8 mouse cellular contexts compared by ENCODE assay signal in the genomic region with DNA sequence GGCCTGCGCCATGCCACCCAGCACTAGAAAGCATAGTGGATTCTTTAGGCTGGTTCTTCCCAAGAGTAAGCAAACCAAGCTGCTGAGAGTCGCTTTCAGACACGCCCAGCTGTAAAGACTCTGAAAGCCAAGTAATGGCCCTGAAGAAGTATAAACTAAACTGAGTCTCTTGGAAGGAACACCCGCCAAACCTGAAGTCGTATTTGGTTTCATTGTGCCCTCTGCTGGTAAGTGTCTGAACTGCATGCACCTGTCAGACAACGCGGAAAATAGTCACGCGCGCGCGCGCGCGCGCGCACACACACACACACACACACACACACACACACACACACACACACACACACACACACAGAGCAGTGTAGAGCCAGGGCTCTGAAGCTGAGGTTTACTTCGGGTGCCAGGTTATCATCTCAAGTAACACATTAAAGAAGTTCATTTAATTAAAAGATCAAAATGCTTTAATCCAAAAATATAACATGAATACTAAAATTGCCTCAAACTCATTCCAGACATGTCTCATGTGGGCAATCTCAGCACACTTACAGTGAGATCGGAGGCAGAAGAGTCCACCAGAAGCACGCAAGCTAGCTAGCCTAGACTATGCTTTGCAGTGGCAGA. TPM values are rescaled to one million over a fixed set of nuclear protein-coding genes. Genes with fewer than 3 reads are reported as not detected.
DNase-seq lines count a peak whose midpoint lies in the region; ATAC-seq and TF ChIP-seq lines count a peak whose summit lies in the region.

No protein-coding gene starts in this region.

- DNase-seq in CD4-positive, CD25-positive, alpha-beta regulatory T cell, adult 2 months (ENCODE audit: low read depth, low spot score): peak; percentile 90
- DNase-seq in adipocyte (ENCODE audit: low spot score): peak; percentile 80
- peak; percentile 78 for DNase-seq in embryo, embryonic 9.5 days (ENCODE audit: extremely low spot score)
- peak; percentile 85 to 87 for DNase-seq in kidney, postnatal 4 days
- peak; percentile 92 for DNase-seq in lung, postnatal 0 days (ENCODE audit: low spot score)
- DNase-seq in retina, embryonic 14.5 days (ENCODE audit: low spot score): peak; percentile 88
- DNase-seq in thymus, postnatal 25 days: peak; percentile 80

- no peak for TF ChIP-seq EP300 in lung, postnatal 0 days (IDR thresholded peaks at IDR 0.05)

- H3K4me3 ChIP-seq in heart, embryonic 14.5 days (ENCODE audit: control insufficient read depth in 1 of 2, insufficient read depth in 1 of 2, low read depth in 1 of 2, low read length in 2 of 2): no peak overlapping the region
- no peak overlapping the region for H3K4me3 ChIP-seq in lung, postnatal 0 days (ENCODE audit: low read depth, low read length)

- peaks cover 2 to 12% of the 10 kb centered on the region in 2 experiments; a peak in 3 of 4 replicates for H3K4me1 ChIP-seq in heart, embryonic 14.5 days (ENCODE audit: control insufficient read depth in 2 of 2, insufficient read depth in 2 of 2, low read length in 2 of 2)
- H3K4me1 ChIP-seq in lung, postnatal 0 days (ENCODE audit: insufficient read depth, low read depth, low read length): peaks cover 5% of the 10 kb centered on the region; the same call in 1 of the 2 replicates

- no peak overlapping the region for H3K27ac ChIP-seq in heart, embryonic 14.5 days (replicated peaks in 1 of 2; ENCODE audit: control insufficient read depth in 1 of 2, insufficient read depth in 1 of 2, low read depth in 2 of 2, low read length in 2 of 2)
- no peak overlapping the region for H3K27ac ChIP-seq in lung, postnatal 0 days (ENCODE audit: low read length)

- TF ChIP-seq CTCF in lung, postnatal 0 days (IDR thresholded peaks at IDR 0.05): peak; percentile 90

- H3K9ac ChIP-seq in heart, embryonic 14.5 days (ENCODE audit: low read length): no peak overlapping the region
- no peak overlapping the region for H3K9ac ChIP-seq in lung, postnatal 0 days (replicated peaks; ENCODE audit: low read depth)

- H3K36me3 ChIP-seq in heart, embryonic 14.5 days (ENCODE audit: control insufficient read depth, insufficient read depth, low read length): no peaks in the 10 kb centered on the region
- no peaks in the 10 kb centered on the region for H3K36me3 ChIP-seq in lung, postnatal 0 days (ENCODE audit: insufficient read depth, low read length)

- peaks cover 4% of the 10 kb centered on the region; the same call in 1 of the 2 replicates for H3K27me3 ChIP-seq in heart, embryonic 14.5 days (ENCODE audit: control insufficient read depth, insufficient read depth, low read length)
- no peaks in the 10 kb centered on the region for H3K27me3 ChIP-seq in lung, postnatal 0 days (replicated peaks; ENCODE audit: insufficient read depth, low read length)

- H3K9me3 ChIP-seq in heart, embryonic 14.5 days (ENCODE audit: control insufficient read depth, low read length): no peaks in the 10 kb centered on the region
- H3K9me3 ChIP-seq in lung, postnatal 0 days (ENCODE audit: low read length): no peaks in the 10 kb centered on the region

- 0 out of 2 replicates have a peak overlapping the region, but pooled peaks have one; percentile 34 for H3K4me2 ChIP-seq in heart, embryonic 14.5 days (ENCODE audit: low read length)
- H3K4me2 ChIP-seq in lung, postnatal 0 days (replicated peaks; ENCODE audit: low read depth, low read length): no peak overlapping the region

- ATAC-seq in heart, embryonic 14.5 days (ENCODE audit: insufficient number of reproducible peaks, insufficient read depth, low FRiP score, low read depth): no peak
- peak; percentile 52; the same call in 1 of the 2 replicates for ATAC-seq in lung, postnatal 0 days

- 13% methylated on average over 20 of the region's 20 CpGs for WGBS in heart, embryonic 14.5 days
- WGBS in lung, postnatal 0 days: 13% methylated on average over 18 of the region's 20 CpGs

RNA-seq across cellular contexts. Expression of gene Psmc1, which starts 3.6 kb away (rescaled TPM):
- 196 and 198 TPM in 2 replicates for polyA plus RNA-seq in heart, embryonic 14.5 days (2014; fragmentation: Nextera tagmentation; extraction: Ambion mirVana)
- 155 and 160 TPM in 2 replicates for polyA plus RNA-seq in lung, postnatal 0 days (2015; fragmentation: Nextera tagmentation; extraction: Ambion mirVana)

RNA-seq across cellular contexts. Expression of gene Nrde2, which starts 53.1 kb away (rescaled TPM):
- polyA plus RNA-seq in heart, embryonic 14.5 days (2014; fragmentation: Nextera tagmentation; extraction: Ambion mirVana): 8.1 and 10.9 TPM in 2 replicates
- 10.8 and 11.1 TPM in 2 replicates for polyA plus RNA-seq in lung, postnatal 0 days (2015; fragmentation: Nextera tagmentation; extraction: Ambion mirVana)
